Mouse (Mus musculus) 416B (cell line): ENCODE data around the gene Rpl34.

Experiments used
- DNase-seq: peaks from one replicate; pipeline ENCODE4 v3.0.0; 2011; ENCODE audit warnings: low read depth

Rpl34 gene

GRCm38 (mm10) chr3:130730189-130730653, at the start of gene Rpl34:
Gene Rpl34 (minus strand): TSS chr3:130730398.
- DNase-seq, result peak; percentile 95

GRCm38 (mm10) chr3:130768172-130768571, 38.0 kb upstream of the Rpl34 start:
- DNase-seq, result no peak

GRCm38 (mm10) chr3:130764091-130764490, 33.9 kb upstream of the Rpl34 start:
- DNase-seq, result no peak

GRCm38 (mm10) chr3:130760711-130761435, 30.7 kb upstream of the Rpl34 start:
- peak; percentile 47 for DNase-seq

- no peak for DNase-seq
Observed at GRCm38 (mm10) chr3:130758157-130758841, 28.1 kb upstream of the Rpl34 start.

- peak; percentile 3 for DNase-seq
Observed at GRCm38 (mm10) chr3:130757117-130757852, 27.1 kb upstream of the Rpl34 start.

- no peak for DNase-seq
Observed at GRCm38 (mm10) chr3:130749206-130749605, 19.0 kb upstream of the Rpl34 start.

- DNase-seq, result no peak
Observed at GRCm38 (mm10) chr3:130746673-130747619, 16.7 kb upstream of the Rpl34 start.

- no peak for DNase-seq
Observed at GRCm38 (mm10) chr3:130737652-130738361, 7.6 kb upstream of the Rpl34 start.

GRCm38 (mm10) chr3:130736758-130737157, 6.6 kb upstream of the Rpl34 start:
- no peak for DNase-seq

GRCm38 (mm10) chr3:130729472-130730188, 568 bp downstream of the Rpl34 start:
- peak; percentile 70 for DNase-seq

GRCm38 (mm10) chr3:130727676-130728075, 2.5 kb downstream of the Rpl34 start:
- no peak for DNase-seq

- no peak for DNase-seq
Observed at GRCm38 (mm10) chr3:130727036-130727435, 3.2 kb downstream of the Rpl34 start.

- DNase-seq, result no peak
Observed at GRCm38 (mm10) chr3:130725718-130726117, 4.5 kb downstream of the Rpl34 start.

- no peak for DNase-seq
Observed at GRCm38 (mm10) chr3:130722733-130723478, 7.3 kb downstream of the Rpl34 start.

GRCm38 (mm10) chr3:130720225-130720624, 10.0 kb downstream of the Rpl34 start:
- DNase-seq, result no peak

- DNase-seq, result no peak
Observed at GRCm38 (mm10) chr3:130718871-130719270, 11.3 kb downstream of the Rpl34 start.

GRCm38 (mm10) chr3:130716555-130716954, 13.6 kb downstream of the Rpl34 start:
- DNase-seq, result no peak

- peak; percentile 81 for DNase-seq
Observed at GRCm38 (mm10) chr3:130714775-130715568, 15.2 kb downstream of the Rpl34 start.
